Mouse (Mus musculus) liver, embryonic 14.5 days (tissue): ENCODE results near the gene Rrbp1.

Source experiments
- CTCF ChIP-seq: IDR thresholded peaks from 2 replicates; pipeline ENCODE4 v1.5.1; 2016; ENCODE audit warnings: antibody characterized with exemption, low read depth, control low read depth
- EP300 ChIP-seq: IDR thresholded peaks from 2 replicates; pipeline ENCODE4 v1.6.1; 2016; ENCODE audit warnings: antibody characterized with exemption, low read depth

- TF ChIP-seq EP300, result no peak
- no peak for TF ChIP-seq CTCF
These were observed 39.8 kb upstream of the Rrbp1 start for GRCm38 (mm10) chr2:144050861-144051260.
